Mouse (Mus musculus) hindbrain, embryonic 11.5 days (tissue): ENCODE measurements at regions not wholly inside any gene's neighbourhood (a gene's known extent, or its start where the extent isn't known, plus 50 kb on each side); places are given as distances from the start of the nearest gene placed in this dataset.

ENCODE experiments used
- ATAC-seq: fragments of 200-750 bp; cut with Nextera tagmentation; 2 replicates; pipeline ENCODE4 v1.8.0; 2017; ENCODE audit warnings: mild to moderate bottlenecking, moderate TSS enrichment, moderate library complexity; ENCODE audit not compliant: low FRiP score
- DNase-seq: peaks from one replicate; pipeline ENCODE4 v3.0.0-alpha.2; 2015; ENCODE audit warnings: low spot score
- H3K27ac ChIP-seq: fragments of 300-500 bp; sonication (generic); 2 replicates; pipeline ENCODE4 v1.5.1; 2014; ENCODE audit warnings: mild to moderate bottlenecking, low read depth, low read length
- H3K27me3 ChIP-seq: fragments of 300-500 bp; sonication (generic); 2 replicates; pipeline ENCODE4 v1.6.1; 2014; ENCODE audit warnings: mild to moderate bottlenecking, low read length, moderate library complexity, mixed read lengths; ENCODE audit not compliant: control insufficient read depth, insufficient read depth
- H3K36me3 ChIP-seq: fragments of 300-500 bp; sonication (generic); 2 replicates; pipeline ENCODE4 v1.6.1; 2014; ENCODE audit warnings: mild to moderate bottlenecking, low read length, moderate library complexity, mixed read lengths; ENCODE audit not compliant: control insufficient read depth, insufficient read depth
- H3K4me1 ChIP-seq: fragments of 300-500 bp; sonication (generic); replicated peaks from 2 replicates; pipeline ENCODE4 v1.6.1; 2014; ENCODE audit warnings: low read length, mixed read lengths; ENCODE audit not compliant: control insufficient read depth, insufficient read depth
- H3K4me2 ChIP-seq: fragments of 300-500 bp; sonication (generic); replicated peaks from 2 replicates; pipeline ENCODE4 v1.6.1; 2014; ENCODE audit warnings: mild to moderate bottlenecking, low read depth, low read length
- H3K4me3 ChIP-seq: fragments of 300-500 bp; sonication (generic); 2 replicates; pipeline ENCODE4 v1.5.1; 2014; ENCODE audit warnings: low read depth, low read length
- H3K9ac ChIP-seq: fragments of 300-500 bp; sonication (generic); 2 replicates; pipeline ENCODE4 v1.6.1; 2014; ENCODE audit warnings: low read depth, low read length
- H3K9me3 ChIP-seq: fragments of 300-500 bp; sonication (generic); 2 replicates; pipeline ENCODE4 v1.6.1; 2016; ENCODE audit warnings: low read length; ENCODE audit not compliant: control insufficient read depth
- WGBS: fragments of 180-500 bp; shearing (Covaris S2); extraction: QIAGEN DNeasy Blood & Tissue Kit; methylation state at CpG from one replicate; pipeline ENCODE4 v1.1.7; 2014; 5-methylcytosine and 5-hydroxymethylcytosine counted together

DNA sequence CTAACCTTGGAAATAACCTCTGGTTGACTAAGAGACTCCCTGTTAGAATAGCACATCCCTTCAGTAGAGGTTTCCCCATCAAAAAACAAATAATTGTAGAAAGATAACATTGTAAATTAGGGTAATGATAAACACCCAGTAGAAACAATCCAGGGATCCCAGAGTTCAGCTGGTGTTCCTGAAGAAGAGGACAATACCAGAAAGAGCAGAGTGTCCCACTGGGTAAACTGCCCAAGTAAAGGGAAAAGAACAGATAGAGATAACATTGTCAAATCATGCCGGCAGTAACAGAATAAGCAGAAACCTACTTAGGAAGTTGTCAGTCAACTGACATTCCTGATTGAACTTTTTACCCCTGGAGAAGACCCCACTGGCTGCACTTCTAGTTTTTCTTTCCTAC, 440.1 kb downstream of the Cdh11 start:
- no peak overlapping the region for H3K4me2 ChIP-seq
- ATAC-seq (no peak), DNase-seq (no peak)
- no peaks in the 10 kb centered on the region for H3K4me1 ChIP-seq
- H3K27ac ChIP-seq = no peak overlapping the region
- H3K36me3 ChIP-seq = no peaks in the 10 kb centered on the region
- no peaks in the 10 kb centered on the region for H3K27me3 ChIP-seq
- 71% methylated on average over 1 of the region's 1 CpGs for WGBS
- H3K4me3 ChIP-seq = no peak overlapping the region
- H3K9ac ChIP-seq = no peak overlapping the region
- H3K9me3 ChIP-seq = no peaks in the 10 kb centered on the region

- 56% methylated on average over 5 of the region's 5 CpGs for WGBS
- H3K4me1 ChIP-seq = no peaks in the 10 kb centered on the region
- no peaks in the 10 kb centered on the region for H3K36me3 ChIP-seq
- no peaks in the 10 kb centered on the region for H3K27me3 ChIP-seq
- no peak overlapping the region for H3K4me2 ChIP-seq
- DNase-seq (no peak), ATAC-seq (no peak)
- no peak overlapping the region for H3K4me3 ChIP-seq
- H3K9ac ChIP-seq = no peak overlapping the region
- H3K9me3 ChIP-seq = no peaks in the 10 kb centered on the region
- H3K27ac ChIP-seq = no peak overlapping the region
These were observed 452.9 kb downstream of the Cdh11 start for GRCm38 (mm10) chr8:102332511-102332910.

- no peaks in the 10 kb centered on the region for H3K4me1 ChIP-seq
- H3K4me2 ChIP-seq = no peak overlapping the region
- no peaks in the 10 kb centered on the region for H3K9me3 ChIP-seq
- H3K27ac ChIP-seq = no peak overlapping the region
- 69% methylated on average over 4 of the region's 4 CpGs for WGBS
- DNase-seq = no peak
- H3K36me3 ChIP-seq = no peaks in the 10 kb centered on the region
- H3K27me3 ChIP-seq = no peaks in the 10 kb centered on the region
- H3K9ac ChIP-seq = no peak overlapping the region
- H3K4me3 ChIP-seq = no peak overlapping the region
- no peak for ATAC-seq
These were observed 454.3 kb downstream of the Cdh11 start for GRCm38 (mm10) chr8:102331151-102331550.

GRCm38 (mm10) chr8:102329955-102330354, 455.5 kb downstream of the Cdh11 start:
- no peaks in the 10 kb centered on the region for H3K9me3 ChIP-seq
- ATAC-seq (no peak), DNase-seq (no peak)
- no peak overlapping the region for H3K27ac ChIP-seq
- WGBS = 59% methylated on average over 1 of the region's 1 CpGs
- no peak overlapping the region for H3K4me3 ChIP-seq
- H3K27me3 ChIP-seq = no peaks in the 10 kb centered on the region
- no peak overlapping the region for H3K4me2 ChIP-seq
- H3K9ac ChIP-seq = no peak overlapping the region
- no peaks in the 10 kb centered on the region for H3K4me1 ChIP-seq
- H3K36me3 ChIP-seq = no peaks in the 10 kb centered on the region
